Mouse (Mus musculus) cerebellum, adult 8-10 months (tissue): Measurements from ENCODE around the gene Adam3.

ENCODE experiments used
- DNase-seq: peaks from one replicate; pipeline ENCODE4 v3.0.0; 2022

The Adam3 gene

DNA sequence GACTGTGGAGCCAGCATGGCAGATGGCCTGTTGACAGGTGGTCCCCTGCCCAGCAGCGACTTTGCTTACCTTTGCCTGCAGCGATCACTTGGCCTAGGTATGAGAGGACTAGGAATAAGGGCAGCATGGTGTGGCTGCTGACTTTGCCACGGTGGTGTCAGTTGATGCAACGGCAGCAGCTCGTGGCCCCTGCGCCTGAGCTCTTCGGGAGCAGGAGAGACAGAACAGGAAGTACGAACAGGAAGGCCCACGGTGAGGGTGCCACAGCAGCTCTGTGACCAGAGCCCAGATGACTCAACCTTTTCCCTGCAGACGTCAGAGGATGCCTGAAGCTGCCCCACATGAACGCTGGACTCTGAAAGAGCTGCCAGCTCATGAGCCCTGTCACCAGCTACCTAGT lies at the start of gene Adam3:
Gene Adam3, minus strand, starts transcription at position 223 of the 400 bp plus-strand sequence.
- no peak for DNase-seq

DNA sequence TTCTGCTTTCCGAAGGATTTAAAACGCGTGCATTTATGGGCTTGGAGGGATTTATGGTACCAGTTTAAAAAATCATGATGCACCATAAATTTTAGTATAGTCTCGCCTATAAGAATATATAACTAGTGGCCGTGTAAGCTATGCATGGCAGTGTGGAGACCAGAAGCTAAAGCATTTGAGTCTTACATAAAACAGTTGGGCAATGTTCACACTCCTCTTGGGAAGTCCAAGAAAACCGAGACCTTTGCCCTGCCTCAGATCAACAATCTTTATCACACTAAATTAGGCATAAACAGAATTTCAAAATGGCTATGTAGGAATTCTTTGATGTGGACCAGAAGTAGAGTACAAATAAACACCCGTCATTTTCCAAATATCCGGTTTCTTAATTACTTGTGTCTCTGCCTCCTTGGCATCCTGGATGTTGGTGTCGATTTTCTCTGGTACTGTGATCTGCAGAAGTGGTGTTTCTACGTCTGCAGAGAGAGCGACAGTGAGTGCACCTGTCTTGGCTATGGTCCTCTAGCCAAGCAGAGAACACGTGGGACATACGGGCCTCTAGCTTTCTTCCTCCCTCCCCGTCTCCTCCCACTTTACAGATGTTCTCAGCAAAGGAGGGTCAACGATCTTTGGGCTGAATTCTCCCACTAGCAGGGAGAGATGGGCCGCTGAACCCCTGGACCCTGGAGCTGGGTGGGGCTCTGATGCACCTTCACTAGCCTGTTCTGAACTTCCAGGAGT lies 596 bp downstream of the Adam3 start:
- DNase-seq: no peak
